Mouse (Mus musculus) liver, embryonic 14.5 days (tissue): ENCODE measurements around the gene Kctd4. TPM values are rescaled to one million over a fixed set of nuclear protein-coding genes. Genes with fewer than 3 reads are reported as not detected.
"Not testable (repeated sequence)": the region's sequence is repeated elsewhere in the genome, so short reads cannot be mapped to it uniquely, and the experiment has no call there.

Experiments
- ATAC-seq: fragments of 200-750 bp; cut with Nextera tagmentation; 2 replicates; pipeline ENCODE4 v1.8.0; 2017; ENCODE audit warnings: moderate number of reproducible peaks, mild to moderate bottlenecking, moderate library complexity; ENCODE audit not compliant: insufficient read depth
- DNase-seq, 3 experiments: peaks; one replicate each; pipeline ENCODE4 v3.0.0-alpha.2; 2012 to 2013; ENCODE audit warnings: low read depth in 3 of 3, low spot score in 3 of 3
- H3K27ac ChIP-seq: fragments of 300-500 bp; sonication (generic); 2 replicates; pipeline ENCODE4 v1.5.1; 2014; ENCODE audit warnings: moderate library complexity, mild to moderate bottlenecking, control low read depth, inconsistent platforms
- H3K27me3 ChIP-seq: fragments of 300-500 bp; sonication (generic); 2 replicates; pipeline ENCODE4 v1.6.1; 2014; ENCODE audit warnings: mild to moderate bottlenecking, low read length, moderate library complexity; ENCODE audit not compliant: control insufficient read depth, insufficient read depth
- H3K36me3 ChIP-seq: fragments of 300-500 bp; sonication (generic); replicated peaks from 2 replicates; pipeline ENCODE4 v1.6.1; 2014; ENCODE audit warnings: low read depth; ENCODE audit not compliant: control insufficient read depth, insufficient read depth
- H3K4me1 ChIP-seq, 2 experiments: fragments of 200-500 bp in 1 of 2; fragments of 300-500 bp in 1 of 2; sonication (generic) in 1 of 2; replicated peaks; 2 replicates each; pipeline ENCODE4 v1.6.1; 2012 to 2014; ENCODE audit warnings: antibody characterized with exemption in 1 of 2, inconsistent platforms in 1 of 2, low read length in 1 of 2; ENCODE audit not compliant: control insufficient read depth in 2 of 2, insufficient read depth in 2 of 2
- H3K4me2 ChIP-seq: fragments of 300-500 bp; sonication (generic); 2 replicates; pipeline ENCODE4 v1.6.1; 2014; ENCODE audit warnings: low read depth, mild to moderate bottlenecking, control low read depth, moderate library complexity
- H3K4me3 ChIP-seq, 2 experiments: fragments of 200-500 bp in 1 of 2; fragments of 300-500 bp in 1 of 2; sonication (generic) in 1 of 2; 2 replicates each; pipeline ENCODE4 v1.5.1; 2012 to 2014; ENCODE audit warnings: low read depth in 2 of 2, low read length in 2 of 2, mild to moderate bottlenecking in 2 of 2, control low read depth in 1 of 2, inconsistent platforms in 1 of 2, moderate library complexity in 1 of 2; ENCODE audit not compliant: insufficient read depth in 1 of 2
- H3K9ac ChIP-seq: fragments of 300-500 bp; sonication (generic); replicated peaks from 2 replicates; pipeline ENCODE4 v1.6.1; 2014; ENCODE audit warnings: mild to moderate bottlenecking, control low read depth, moderate library complexity
- H3K9me3 ChIP-seq: fragments of 300-500 bp; sonication (generic); 2 replicates; pipeline ENCODE4 v1.6.1; 2016; ENCODE audit warnings: low read length, mixed read lengths; ENCODE audit not compliant: control insufficient read depth
- CTCF ChIP-seq: IDR thresholded peaks from 2 replicates; pipeline ENCODE4 v1.5.1; 2016; ENCODE audit warnings: antibody characterized with exemption, low read depth, control low read depth
- EP300 ChIP-seq: IDR thresholded peaks from 2 replicates; pipeline ENCODE4 v1.6.1; 2016; ENCODE audit warnings: antibody characterized with exemption, low read depth
- WGBS: fragments of 180-500 bp; shearing (Covaris S2); extraction: QIAGEN DNeasy Blood & Tissue Kit; methylation state at CpG from one replicate; pipeline ENCODE4 v1.1.7; 2014; ENCODE audit not compliant: insufficient replicate concordance; 5-methylcytosine and 5-hydroxymethylcytosine counted together
- polyA plus RNA-seq, 2 experiments: library from polyadenylated mRNA; depleted of rRNA in 1 of 2; stranded (reverse) in 1 of 2; unstranded in 1 of 2; fragments of >200 nt; fragmentation: Nextera tagmentation in 1 of 2; extraction: Ambion mirVana in 1 of 2; gene quantifications; 2 replicates each; pipeline versions ENCODE4 v1.2.1 to v1.2.3; 2012 to 2014

Gene Kctd4
- polyA plus RNA-seq (2012; rRNA removed) (not detected in 2 replicates), polyA plus RNA-seq (2014; fragmentation: Nextera tagmentation; extraction: Ambion mirVana) (0.10 and 0.13 TPM in 2 replicates)

DNA sequence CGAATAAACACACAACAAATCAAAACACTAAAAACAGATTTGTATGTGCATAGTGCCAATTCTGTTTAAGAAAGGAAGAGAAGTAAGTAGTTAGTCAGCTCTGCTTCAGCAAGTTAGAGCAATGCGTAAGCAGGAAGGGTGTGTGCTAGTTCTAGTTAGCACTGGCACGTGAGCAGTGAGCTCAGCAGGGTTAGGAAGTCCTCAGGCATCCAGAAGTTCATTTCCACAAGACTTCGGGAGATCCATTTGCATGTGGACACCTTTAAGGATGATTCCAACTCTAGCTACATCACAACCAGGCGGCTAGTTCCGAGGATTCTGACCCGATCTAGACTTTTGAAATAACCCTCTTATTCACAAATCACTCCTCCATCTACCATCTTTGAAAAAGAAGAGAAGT is at the start of gene Kctd4:
Gene Kctd4 (plus strand): TSS at position 244 of the 400 bp plus-strand sequence.
- no peak for DNase-seq
- H3K27me3 ChIP-seq: no peaks in the 10 kb centered on the region
- H3K9ac ChIP-seq: no peak within 1 kb of the TSS
- no peaks in the 10 kb centered on the region for H3K4me1 ChIP-seq
- H3K36me3 ChIP-seq: no peaks in the 10 kb centered on the region
- WGBS: 76% methylated on average over 7 of the region's 7 CpGs
- no peak within 1 kb of the TSS for H3K4me3 ChIP-seq
- no peak within 1 kb of the TSS for H3K27ac ChIP-seq
- H3K9me3 ChIP-seq: no peaks in the 10 kb centered on the region
- ATAC-seq: no peak
- H3K4me2 ChIP-seq: no peak within 1 kb of the TSS
- TF ChIP-seq CTCF: no peak
- TF ChIP-seq EP300: no peak

DNA sequence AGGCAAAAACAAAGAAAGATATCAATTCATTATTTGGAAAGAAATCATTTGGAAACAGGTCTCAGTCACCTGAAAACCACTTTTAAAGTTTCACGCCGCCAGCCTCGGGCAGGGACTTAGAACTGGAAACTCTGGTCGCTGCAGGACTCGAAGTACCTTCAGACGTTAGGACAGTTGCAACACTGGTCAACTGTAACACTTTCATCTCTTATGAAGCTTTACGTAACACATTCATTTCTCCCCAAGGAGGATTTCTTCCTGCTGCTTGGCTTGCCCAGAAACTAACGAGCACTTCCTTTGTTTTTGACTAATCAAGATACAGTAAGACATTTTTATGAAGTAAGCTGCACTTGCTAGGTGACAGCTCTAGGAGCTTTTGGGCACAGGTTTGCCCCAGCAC is 47.9 kb upstream of the Kctd4 start:
- Histone ChIP-seq H3K9ac (no peak overlapping the region), H3K4me3 (no peak overlapping the region), H3K27me3 (no peaks in the 10 kb centered on the region), H3K9me3 (no peaks in the 10 kb centered on the region), H3K4me2 (no peak overlapping the region), H3K27ac (no peak overlapping the region), H3K36me3 (peaks cover 9% of the 10 kb centered on the region; the same call in 1 of the 2 replicates), H3K4me1 (no peaks in the 10 kb centered on the region)
- TF ChIP-seq EP300 (no peak), CTCF (no peak)
- WGBS: 80% methylated on average over 8 of the region's 8 CpGs
- no peak for ATAC-seq
- no peak for DNase-seq

DNA sequence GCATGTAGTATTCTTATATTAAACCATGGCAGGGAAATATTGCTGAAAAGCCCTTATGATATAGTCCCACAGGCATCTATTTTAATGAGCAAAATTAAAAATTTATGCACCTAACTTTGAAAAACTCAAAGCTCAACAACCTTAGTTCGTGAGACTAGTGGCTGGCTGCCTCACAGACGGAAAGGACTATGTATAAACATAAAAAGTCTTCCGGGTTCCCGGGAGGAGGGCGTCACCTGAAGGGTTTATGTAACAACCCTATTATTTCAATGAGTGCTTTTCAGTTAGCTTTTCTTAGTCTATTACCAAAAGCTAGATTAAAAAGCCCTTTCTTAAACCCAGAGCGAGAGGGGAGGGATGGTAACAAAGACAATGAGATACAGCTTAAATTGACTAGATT is 42.8 kb upstream of the Kctd4 start:
- no peak overlapping the region for H3K4me2 ChIP-seq
- no peak for TF ChIP-seq CTCF
- no peak for TF ChIP-seq EP300
- H3K27ac ChIP-seq: no peak overlapping the region
- no peaks in the 10 kb centered on the region for H3K27me3 ChIP-seq
- H3K9ac ChIP-seq: no peak overlapping the region
- ATAC-seq: no peak
- no peaks in the 10 kb centered on the region for H3K4me1 ChIP-seq
- no peaks in the 10 kb centered on the region for H3K36me3 ChIP-seq
- no peak for DNase-seq
- H3K4me3 ChIP-seq: no peak overlapping the region
- no peaks in the 10 kb centered on the region for H3K9me3 ChIP-seq
- WGBS: 81% methylated on average over 6 of the region's 6 CpGs

DNA sequence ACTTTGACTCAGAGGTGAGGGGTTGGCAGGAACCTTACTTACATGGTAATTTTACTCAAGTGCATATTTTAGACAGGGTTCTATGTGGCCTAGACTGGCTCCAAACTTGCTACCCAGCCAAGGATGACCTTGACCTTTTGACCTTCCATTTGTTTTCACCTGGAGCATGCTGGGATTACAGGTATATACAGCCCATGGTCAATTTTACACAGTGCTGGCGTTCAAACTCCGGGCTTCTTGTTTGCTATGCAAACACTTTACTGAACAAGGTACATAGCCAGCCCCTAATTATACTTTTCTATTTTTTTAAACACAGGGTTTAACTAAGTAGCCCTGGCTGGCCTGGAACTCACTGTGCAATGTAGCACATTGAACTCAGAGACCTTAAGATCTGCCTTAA is 42.1 kb upstream of the Kctd4 start:
- no peak overlapping the region for H3K4me2 ChIP-seq
- DNase-seq (peak; percentile 7 to 35 (median 20)), ATAC-seq (peak; percentile 62; the same call in 1 of the 2 replicates)
- H3K4me3 ChIP-seq: no peak overlapping the region
- no peaks in the 10 kb centered on the region for H3K9me3 ChIP-seq
- no peaks in the 10 kb centered on the region for H3K27me3 ChIP-seq
- no peak overlapping the region for H3K27ac ChIP-seq
- H3K36me3 ChIP-seq: no peaks in the 10 kb centered on the region
- no peak for TF ChIP-seq EP300
- TF ChIP-seq CTCF: no peak
- H3K4me1 ChIP-seq: no peaks in the 10 kb centered on the region
- 75% methylated on average over 2 of the region's 2 CpGs for WGBS
- H3K9ac ChIP-seq: no peak overlapping the region

DNA sequence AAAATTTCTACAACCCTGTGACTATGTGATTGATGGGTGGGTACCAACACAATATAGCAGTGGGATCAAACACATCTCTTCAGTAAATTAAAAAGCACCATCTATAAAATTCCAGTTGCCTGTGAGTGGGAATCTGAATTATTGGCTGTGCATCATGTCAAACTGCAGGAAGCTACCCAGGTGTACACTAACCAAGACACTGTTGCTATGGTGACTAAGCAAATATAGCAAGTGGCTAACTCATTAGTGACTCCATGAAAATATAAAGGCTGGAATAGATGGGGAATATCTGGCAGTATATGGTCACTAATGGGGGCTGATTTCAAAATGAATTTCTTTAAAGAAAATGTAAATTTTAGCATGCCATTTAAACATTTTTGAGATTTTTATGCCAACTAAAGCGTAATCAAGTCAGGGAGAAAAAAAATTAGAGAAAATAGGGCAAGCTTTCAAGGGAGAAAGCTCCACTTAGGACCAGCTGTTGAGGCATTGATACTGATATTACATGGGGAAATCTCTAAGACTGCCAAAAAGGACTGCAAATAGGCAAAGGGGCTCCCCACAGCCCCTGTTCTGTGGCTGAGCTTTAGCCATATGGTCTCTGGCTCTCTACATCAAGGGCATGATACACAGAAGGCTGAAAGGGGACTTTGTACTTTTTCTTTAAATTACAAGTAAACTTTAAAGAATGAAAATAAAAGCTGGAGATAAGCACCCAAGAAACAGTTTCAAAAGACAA is 31.3 kb upstream of the Kctd4 start:
- WGBS: 84% methylated on average over 1 of the region's 1 CpGs
- Histone ChIP-seq H3K9me3 (no peaks in the 10 kb centered on the region), H3K4me1 (no peaks in the 10 kb centered on the region), H3K9ac (no peak overlapping the region), H3K4me3 (no peak overlapping the region), H3K27ac (no peak overlapping the region), H3K27me3 (no peaks in the 10 kb centered on the region), H3K4me2 (no peak overlapping the region), H3K36me3 (no peaks in the 10 kb centered on the region)
- TF ChIP-seq CTCF (no peak), EP300 (no peak)
- DNase-seq: no peak
- ATAC-seq: no peak

DNA sequence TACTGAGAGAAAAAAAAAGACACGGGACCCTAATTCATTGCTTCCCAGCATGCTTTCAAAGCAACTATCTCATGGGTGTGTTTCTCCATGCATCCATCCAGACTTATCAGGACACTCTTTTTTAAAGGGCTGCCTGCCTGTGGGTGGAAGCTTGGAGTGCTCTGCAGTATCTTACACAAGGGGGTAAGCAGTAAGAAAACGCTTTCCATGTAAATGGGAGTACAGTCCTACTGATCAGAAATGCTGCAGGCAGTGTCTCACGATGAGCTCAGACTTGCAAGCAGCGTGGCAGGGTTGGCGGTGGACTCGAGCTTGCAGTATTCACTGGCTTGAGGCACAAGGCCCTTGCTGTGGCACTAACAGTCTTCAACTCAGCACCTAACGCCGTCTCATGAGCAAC is 25.1 kb upstream of the Kctd4 start:
- DNase-seq, H3K27me3 ChIP-seq, H3K9me3 ChIP-seq, H3K4me2 ChIP-seq, H3K4me1 ChIP-seq, ATAC-seq, H3K27ac ChIP-seq, H3K4me3 ChIP-seq, H3K9ac ChIP-seq, H3K36me3 ChIP-seq: not testable (repeated sequence)
- WGBS: 74% methylated on average over 8 of the region's 8 CpGs
